Mouse (Mus musculus) intestine, embryonic 15.5 days (tissue): ENCODE results near the gene Ifngr2. TPM values are rescaled to one million over a fixed set of nuclear protein-coding genes. Genes with fewer than 3 reads are reported as not detected.
"Not testable (repeated sequence)": the region's sequence is repeated elsewhere in the genome, so short reads cannot be mapped to it uniquely, and the experiment has no call there.

ENCODE experiments used
- ATAC-seq: fragments of 200-750 bp; cut with Nextera tagmentation; 2 replicates; pipeline ENCODE4 v1.8.0; 2017; ENCODE audit warnings: moderate TSS enrichment, moderate library complexity
- H3K27ac ChIP-seq: fragments of 300-500 bp; sonication (generic); 2 replicates; pipeline ENCODE4 v1.5.1; 2015; ENCODE audit warnings: mild to moderate bottlenecking, inconsistent platforms
- H3K27me3 ChIP-seq: fragments of 300-500 bp; sonication (generic); replicated peaks from 2 replicates; pipeline ENCODE4 v1.6.1; 2015; ENCODE audit warnings: inconsistent platforms
- H3K36me3 ChIP-seq: fragments of 300-500 bp; sonication (generic); 2 replicates; pipeline ENCODE4 v1.6.1; 2015; ENCODE audit warnings: inconsistent platforms
- H3K4me1 ChIP-seq: fragments of 300-500 bp; sonication (generic); replicated peaks from 2 replicates; pipeline ENCODE4 v1.6.1; 2015; ENCODE audit warnings: inconsistent platforms
- H3K4me2 ChIP-seq: fragments of 300-500 bp; sonication (generic); replicated peaks from 2 replicates; pipeline ENCODE4 v1.6.1; 2015; ENCODE audit warnings: mild to moderate bottlenecking, inconsistent platforms
- H3K4me3 ChIP-seq: fragments of 300-500 bp; sonication (generic); replicated peaks from 2 replicates; pipeline ENCODE4 v1.5.1; 2015; ENCODE audit warnings: inconsistent platforms
- H3K9ac ChIP-seq: fragments of 300-500 bp; sonication (generic); 2 replicates; pipeline ENCODE4 v1.6.1; 2015; ENCODE audit warnings: inconsistent platforms
- H3K9me3 ChIP-seq: fragments of 300-500 bp; sonication (generic); 2 replicates; pipeline ENCODE4 v1.6.1; 2016; ENCODE audit warnings: inconsistent platforms
- WGBS: fragments of 180-500 bp; shearing (Covaris S2); methylation state at CpG from one replicate; pipeline ENCODE4 v1.1.7; 2015; 5-methylcytosine and 5-hydroxymethylcytosine counted together
- polyA plus RNA-seq: library from polyadenylated mRNA; unstranded; fragments of >200 nt; fragmentation: Nextera tagmentation; extraction: Ambion mirVana; gene quantifications from 2 replicates; pipeline ENCODE4 v1.2.1, GENCODE M21; 2015

Gene Ifngr2
- polyA plus RNA-seq, 1 experiment from 2014 or later = 76.4 TPM

DNA sequence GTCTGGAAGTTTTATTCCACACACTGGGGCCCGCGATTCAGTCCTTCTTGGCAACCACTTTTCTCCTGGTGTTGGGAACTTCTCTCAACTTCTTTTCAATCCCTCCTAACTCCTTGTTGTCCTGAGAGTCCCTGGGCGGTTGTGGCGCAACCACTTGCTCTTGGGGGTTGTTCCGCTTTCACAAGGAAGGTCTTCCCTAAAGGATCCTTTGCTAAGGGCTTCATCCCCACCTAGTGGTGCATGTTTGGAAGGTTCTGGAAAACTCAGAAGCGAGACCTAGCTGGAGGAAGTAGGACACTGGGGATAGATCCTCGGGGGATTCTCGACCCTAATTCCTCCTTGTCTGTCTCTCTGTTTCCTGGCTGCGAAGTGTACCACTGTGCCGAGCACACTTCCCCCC, 19.8 kb upstream of the Ifngr2 start:
- H3K9ac ChIP-seq = no peak overlapping the region
- no peak overlapping the region for H3K4me3 ChIP-seq
- H3K27me3 ChIP-seq = no peaks in the 10 kb centered on the region
- ATAC-seq = no peak
- no peaks in the 10 kb centered on the region for H3K36me3 ChIP-seq
- no peaks in the 10 kb centered on the region for H3K9me3 ChIP-seq
- 71% methylated on average over 10 of the region's 10 CpGs for WGBS
- no peak overlapping the region for H3K27ac ChIP-seq
- H3K4me1 ChIP-seq = no peaks in the 10 kb centered on the region
- no peak overlapping the region for H3K4me2 ChIP-seq

DNA sequence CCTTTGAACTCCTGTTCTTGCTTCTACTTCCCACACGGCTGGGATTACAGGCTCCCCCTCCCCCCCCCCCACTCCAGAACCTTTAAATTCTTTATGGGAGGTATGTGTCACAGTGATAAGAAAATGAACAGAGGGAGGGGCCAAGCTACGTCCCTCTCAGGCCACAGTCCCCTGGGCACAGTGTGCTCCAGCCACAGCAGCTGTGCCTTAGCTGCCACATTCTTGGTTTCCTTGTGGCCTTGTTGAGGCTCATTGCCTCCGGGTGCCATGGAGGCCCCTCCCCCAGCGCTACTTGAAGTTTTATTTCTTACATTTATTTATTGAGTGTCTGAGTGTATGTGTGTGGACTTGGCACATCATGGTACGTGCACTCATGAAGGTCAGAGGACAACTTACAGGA, 19.4 kb upstream of the Ifngr2 start:
- no peak for ATAC-seq
- Histone ChIP-seq H3K27ac (no peak overlapping the region), H3K36me3 (no peaks in the 10 kb centered on the region), H3K4me3 (no peak overlapping the region), H3K9me3 (no peaks in the 10 kb centered on the region), H3K4me1 (peaks cover 1% of the 10 kb centered on the region; the same call in 1 of the 2 replicates), H3K4me2 (no peak overlapping the region), H3K27me3 (no peaks in the 10 kb centered on the region), H3K9ac (no peak overlapping the region)
- 55% methylated on average over 5 of the region's 5 CpGs for WGBS

DNA sequence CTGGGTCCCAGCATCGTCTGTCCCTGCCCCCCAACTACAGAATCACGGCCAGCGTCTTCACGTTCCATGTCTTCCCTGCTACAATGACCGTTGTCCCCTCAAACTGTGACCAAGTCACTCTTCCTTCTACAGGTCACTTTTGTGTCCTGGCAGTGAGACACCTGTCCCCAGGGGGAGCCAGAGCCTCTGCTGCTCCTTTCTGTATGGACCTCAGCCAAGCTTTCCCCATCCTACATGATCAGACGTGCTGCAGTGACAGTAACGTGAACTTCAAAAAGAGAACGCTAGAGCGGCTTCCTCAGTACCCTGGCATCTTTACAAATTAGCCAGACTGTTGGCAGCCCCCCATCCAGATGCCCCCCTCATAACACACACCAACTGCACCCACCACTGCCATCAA, 18.3 kb upstream of the Ifngr2 start:
- no peak overlapping the region for H3K4me3 ChIP-seq
- no peak for ATAC-seq
- no peaks in the 10 kb centered on the region for H3K27me3 ChIP-seq
- peaks cover 4% of the 10 kb centered on the region; the same call in 1 of the 2 replicates for H3K4me1 ChIP-seq
- H3K9ac ChIP-seq = no peak overlapping the region
- no peak overlapping the region for H3K27ac ChIP-seq
- 78% methylated on average over 9 of the region's 9 CpGs for WGBS
- no peaks in the 10 kb centered on the region for H3K9me3 ChIP-seq
- H3K4me2 ChIP-seq = no peak overlapping the region
- H3K36me3 ChIP-seq = no peaks in the 10 kb centered on the region

DNA sequence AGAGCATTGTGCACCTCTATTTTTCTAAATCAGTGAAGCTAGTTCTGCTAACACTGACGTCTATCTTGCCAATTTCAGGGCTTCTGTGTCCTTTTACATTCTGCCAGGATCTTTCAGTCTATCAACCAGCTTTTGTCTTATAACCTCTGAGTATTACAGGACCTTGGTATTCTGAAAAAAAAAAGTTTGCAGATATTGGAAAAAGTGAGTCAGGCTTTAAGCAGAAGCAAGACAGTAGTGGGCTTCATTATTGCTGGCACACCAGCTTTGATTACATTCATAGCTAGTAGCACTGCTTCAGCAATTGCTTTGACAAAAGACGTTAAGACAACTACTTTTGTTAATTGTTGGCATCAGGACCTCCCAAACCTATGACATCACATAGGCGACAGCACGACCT, 16.0 kb upstream of the Ifngr2 start:
- not testable (repeated sequence) for H3K4me1 ChIP-seq, H3K4me2 ChIP-seq, ATAC-seq, H3K9ac ChIP-seq, H3K27ac ChIP-seq, H3K27me3 ChIP-seq, H3K4me3 ChIP-seq, H3K36me3 ChIP-seq, H3K9me3 ChIP-seq
- WGBS = 74% methylated on average over 4 of the region's 4 CpGs

DNA sequence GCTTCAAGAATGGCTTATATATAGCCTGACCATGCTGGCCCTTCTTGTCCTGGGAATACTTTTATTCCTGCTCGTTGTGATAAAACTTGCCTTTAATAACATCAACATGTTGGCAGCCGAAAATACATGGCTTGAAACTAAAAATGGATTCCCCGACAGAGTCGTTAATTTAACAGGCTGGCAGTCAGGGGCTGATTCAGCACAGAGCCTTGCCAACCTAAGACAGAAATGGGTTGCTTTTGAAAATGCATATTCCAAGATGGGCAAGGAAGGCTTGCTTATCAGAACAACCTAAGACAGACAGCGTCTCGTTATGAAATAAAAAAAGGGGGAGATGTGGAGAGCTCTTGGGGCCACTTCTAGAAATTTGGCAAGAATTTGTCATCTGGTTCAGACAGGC, 15.0 kb upstream of the Ifngr2 start:
- ATAC-seq = peak; percentile 5; the same call in 1 of the 2 replicates

DNA sequence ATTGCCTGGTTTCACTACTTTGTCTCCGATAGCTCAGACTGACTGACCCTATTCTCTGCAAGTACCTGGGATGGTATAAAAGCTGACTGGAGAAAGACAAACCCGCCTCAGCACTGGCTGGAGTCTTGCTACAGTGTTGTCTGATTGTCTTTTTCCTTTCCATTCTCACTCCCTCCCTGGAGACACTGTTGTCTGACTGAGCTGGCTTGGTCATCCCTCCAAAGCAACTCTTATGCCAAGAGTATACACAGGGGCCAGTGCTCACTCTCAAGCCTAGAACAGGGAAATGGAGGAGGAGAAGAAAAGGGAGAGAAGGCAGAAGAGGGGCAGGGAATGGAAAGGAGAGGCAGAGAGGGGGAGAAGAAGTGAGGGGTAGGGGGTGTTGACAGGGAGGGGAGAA, 14.4 kb upstream of the Ifngr2 start:
- ATAC-seq = peak; percentile 73
- Histone ChIP-seq H3K9ac (no peak overlapping the region), H3K4me1 (peaks cover 4% of the 10 kb centered on the region; the same call in 1 of the 2 replicates), H3K27ac (no peak overlapping the region), H3K4me2 (no peak overlapping the region), H3K4me3 (no peak overlapping the region), H3K27me3 (no peaks in the 10 kb centered on the region), H3K9me3 (no peaks in the 10 kb centered on the region), H3K36me3 (no peaks in the 10 kb centered on the region)
- 19% methylated on average over 2 of the region's 2 CpGs for WGBS

More for the DNA sequence above, 15.0 kb upstream of the Ifngr2 start:
- Histone ChIP-seq H3K9ac (no peak overlapping the region), H3K36me3 (no peaks in the 10 kb centered on the region), H3K9me3 (no peaks in the 10 kb centered on the region), H3K4me2 (no peak overlapping the region), H3K27ac (no peak overlapping the region), H3K4me3 (no peak overlapping the region), H3K27me3 (no peaks in the 10 kb centered on the region), H3K4me1 (peaks cover 4% of the 10 kb centered on the region; the same call in 1 of the 2 replicates)
- 67% methylated on average over 6 of the region's 6 CpGs for WGBS

DNA sequence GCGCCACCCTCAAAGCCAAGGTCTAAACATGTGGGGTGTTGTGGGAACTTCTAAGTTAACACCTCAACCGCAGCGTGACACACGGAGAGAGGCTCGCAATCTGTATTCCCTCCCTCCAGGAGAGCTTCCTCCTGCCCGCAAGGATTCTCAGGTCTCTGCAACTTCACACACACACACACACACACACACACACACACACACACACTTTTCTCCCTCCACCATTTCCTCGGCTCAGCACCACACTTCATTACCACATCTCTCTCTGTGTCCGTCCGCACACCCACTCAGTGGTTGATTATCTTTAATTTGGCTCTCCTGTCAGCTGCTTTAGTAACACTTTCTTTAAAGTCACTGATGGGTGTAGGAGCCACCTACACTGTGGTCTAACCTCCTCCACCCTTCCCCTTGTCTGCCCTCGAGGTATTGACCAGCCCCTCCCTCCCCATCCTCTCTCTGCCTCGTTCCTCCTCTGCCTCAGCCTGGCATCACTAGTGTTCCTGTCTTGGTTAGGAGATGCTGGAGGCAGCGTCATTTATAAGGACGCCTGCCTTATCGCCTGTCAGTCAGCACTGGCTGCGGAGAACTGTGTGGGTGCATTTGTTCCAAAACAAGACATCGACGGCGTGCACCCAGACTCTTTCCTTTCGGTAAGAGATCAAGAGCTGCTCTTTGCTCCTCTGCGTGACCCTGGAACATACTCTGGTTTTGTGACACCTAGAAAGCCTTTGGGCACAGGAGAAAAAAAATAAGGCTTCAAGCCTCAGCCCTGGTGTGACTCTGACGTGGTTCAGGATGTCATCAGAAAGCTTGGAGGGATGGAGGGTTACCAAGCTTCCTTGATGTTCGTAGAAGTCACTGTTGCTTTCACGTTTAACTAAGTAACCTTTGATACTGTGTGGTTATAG, 13.5 kb upstream of the Ifngr2 start:
- ATAC-seq = no peak
- Histone ChIP-seq H3K36me3 (no peaks in the 10 kb centered on the region), H3K27me3 (no peaks in the 10 kb centered on the region), H3K4me1 (peaks cover 6% of the 10 kb centered on the region; the same call in 1 of the 2 replicates), H3K4me2 (no peak overlapping the region), H3K9ac (no peak overlapping the region), H3K27ac (no peak overlapping the region), H3K4me3 (no peak overlapping the region), H3K9me3 (no peaks in the 10 kb centered on the region)
- 55% methylated on average over 23 of the region's 23 CpGs for WGBS

DNA sequence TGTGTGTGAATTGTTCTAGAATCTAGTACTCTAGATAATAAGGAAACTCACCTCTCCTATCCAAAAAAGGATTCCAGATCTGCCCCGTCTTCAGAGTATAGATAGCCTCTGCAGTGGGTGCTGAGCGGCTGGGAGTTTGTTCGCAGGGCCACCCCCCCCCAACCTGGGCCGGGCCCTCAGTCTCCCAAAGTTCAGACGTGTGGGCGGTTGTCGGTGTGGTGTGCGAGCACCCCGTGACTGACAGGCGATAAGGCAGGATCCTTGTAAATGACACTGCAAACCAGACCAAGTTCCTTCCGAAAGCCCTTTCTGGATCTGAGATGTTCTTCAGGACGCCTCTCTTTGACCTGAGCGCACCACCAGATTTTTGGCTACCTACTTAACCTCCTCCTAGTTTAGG, 12.4 kb upstream of the Ifngr2 start:
- no peak overlapping the region for H3K27ac ChIP-seq
- H3K4me2 ChIP-seq = no peak overlapping the region
- no peaks in the 10 kb centered on the region for H3K9me3 ChIP-seq
- 52% methylated on average over 13 of the region's 13 CpGs for WGBS
- H3K27me3 ChIP-seq = no peaks in the 10 kb centered on the region
- H3K4me3 ChIP-seq = no peak overlapping the region
- peak; percentile 65; the same call in 1 of the 2 replicates for ATAC-seq
- H3K4me1 ChIP-seq = peaks cover 9% of the 10 kb centered on the region; the same call in 1 of the 2 replicates
- no peaks in the 10 kb centered on the region for H3K36me3 ChIP-seq
- H3K9ac ChIP-seq = no peak overlapping the region

DNA sequence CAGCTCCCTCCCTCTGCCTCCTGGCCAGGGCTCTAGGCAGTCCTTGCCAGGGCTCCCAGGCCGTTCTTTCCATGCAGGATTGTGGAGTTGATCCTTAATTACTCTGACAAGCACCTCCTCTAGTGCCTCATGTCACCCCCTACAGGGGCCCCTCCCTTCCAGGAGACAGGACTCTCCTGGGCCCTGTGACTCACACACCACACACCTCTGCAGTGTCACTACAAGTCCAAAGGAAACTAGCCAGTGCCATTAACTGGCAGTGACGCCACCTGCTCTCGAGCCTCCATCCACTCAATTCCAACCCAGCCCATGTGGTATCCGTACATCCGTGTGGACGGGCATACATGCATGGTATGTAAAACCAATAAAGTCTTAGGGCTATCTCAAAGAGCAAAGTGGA, 12.0 kb upstream of the Ifngr2 start:
- no peaks in the 10 kb centered on the region for H3K36me3 ChIP-seq
- peak; percentile 40; the same call in 1 of the 2 replicates for ATAC-seq
- no peak overlapping the region for H3K27ac ChIP-seq
- H3K9ac ChIP-seq = no peak overlapping the region
- no peaks in the 10 kb centered on the region for H3K9me3 ChIP-seq
- H3K4me3 ChIP-seq = no peak overlapping the region
- peaks cover 9% of the 10 kb centered on the region; the same call in 1 of the 2 replicates for H3K4me1 ChIP-seq
- no peak overlapping the region for H3K4me2 ChIP-seq
- WGBS = 74% methylated on average over 6 of the region's 6 CpGs
- no peaks in the 10 kb centered on the region for H3K27me3 ChIP-seq

DNA sequence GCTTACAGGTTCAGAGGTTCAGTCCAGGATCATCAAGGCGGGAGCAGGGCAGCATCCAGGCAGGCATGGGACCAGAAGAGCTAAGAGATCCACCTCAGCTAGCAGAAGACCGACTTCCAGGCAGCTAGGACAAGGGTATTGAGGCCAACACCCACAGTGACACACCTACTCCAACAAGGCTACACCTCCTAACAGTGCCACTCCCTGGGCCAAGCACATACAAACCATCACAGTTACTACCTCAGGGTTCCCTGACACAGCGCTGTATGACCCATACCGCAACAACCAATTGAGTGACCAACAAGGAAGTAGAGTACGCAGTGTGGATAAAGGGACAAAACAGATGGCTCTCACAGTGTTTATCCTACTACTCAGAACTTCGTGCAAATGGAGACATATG, 10.5 kb upstream of the Ifngr2 start:
- H3K27ac ChIP-seq = no peak overlapping the region
- H3K36me3 ChIP-seq = no peaks in the 10 kb centered on the region
- no peaks in the 10 kb centered on the region for H3K27me3 ChIP-seq
- H3K9me3 ChIP-seq = no peaks in the 10 kb centered on the region
- no peak overlapping the region for H3K4me2 ChIP-seq
- no peak overlapping the region for H3K4me3 ChIP-seq
- WGBS = 77% methylated on average over 6 of the region's 6 CpGs
- H3K4me1 ChIP-seq = peaks cover 11% of the 10 kb centered on the region
- H3K9ac ChIP-seq = no peak overlapping the region
- ATAC-seq = no peak

DNA sequence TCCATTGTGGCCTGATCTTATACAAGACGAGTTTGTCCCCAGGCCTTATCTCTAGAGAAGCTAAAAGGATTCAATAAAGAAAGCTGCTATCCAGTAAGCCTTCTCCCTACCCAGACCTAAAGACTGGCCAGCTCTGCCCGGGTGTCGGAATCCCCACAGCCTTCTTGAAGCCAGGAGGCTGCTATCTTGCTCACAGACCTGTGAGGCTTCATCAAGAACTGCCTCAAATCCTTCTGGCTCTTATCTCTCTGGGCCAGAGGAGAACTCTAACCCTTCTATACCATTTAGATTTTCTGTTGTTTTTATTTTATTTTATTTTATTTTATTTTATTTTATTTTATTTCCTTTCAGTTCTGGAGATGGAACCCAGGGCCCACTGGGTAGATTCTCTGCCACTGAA, 9.8 kb upstream of the Ifngr2 start:
- Histone ChIP-seq H3K27ac (no peak overlapping the region), H3K4me2 (no peak overlapping the region), H3K36me3 (no peaks in the 10 kb centered on the region), H3K27me3 (no peaks in the 10 kb centered on the region), H3K4me3 (no peak overlapping the region), H3K4me1 (peaks cover 13% of the 10 kb centered on the region), H3K9ac (no peak overlapping the region), H3K9me3 (no peaks in the 10 kb centered on the region)
- 74% methylated on average over 3 of the region's 3 CpGs for WGBS
- ATAC-seq = no peak

DNA sequence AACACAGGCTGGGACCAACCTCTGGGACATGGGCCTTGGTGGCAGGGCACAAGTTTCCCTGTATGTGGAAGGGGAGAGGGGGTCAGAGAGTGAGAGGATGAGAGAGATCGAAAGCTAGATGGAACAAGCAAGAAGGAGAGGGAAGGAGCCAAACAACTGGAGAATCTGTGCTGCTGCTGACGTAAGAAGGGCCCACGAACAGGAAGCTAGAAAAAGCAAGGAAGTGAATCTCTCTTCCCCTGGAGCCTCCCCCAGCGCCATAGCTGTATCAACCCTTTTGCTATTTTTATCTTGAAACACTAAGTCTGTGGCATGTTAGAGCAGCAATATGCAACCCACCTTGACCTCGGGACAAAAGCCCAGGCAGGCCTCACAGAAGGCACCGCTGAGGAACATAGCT, 8.8 kb upstream of the Ifngr2 start:
- Histone ChIP-seq H3K9me3 (no peaks in the 10 kb centered on the region), H3K4me2 (no peak overlapping the region), H3K4me3 (no peak overlapping the region), H3K4me1 (peaks cover 10% of the 10 kb centered on the region), H3K36me3 (no peaks in the 10 kb centered on the region), H3K27me3 (no peaks in the 10 kb centered on the region), H3K27ac (no peak overlapping the region), H3K9ac (no peak overlapping the region)
- WGBS = 62% methylated on average over 6 of the region's 6 CpGs
- ATAC-seq = no peak

DNA sequence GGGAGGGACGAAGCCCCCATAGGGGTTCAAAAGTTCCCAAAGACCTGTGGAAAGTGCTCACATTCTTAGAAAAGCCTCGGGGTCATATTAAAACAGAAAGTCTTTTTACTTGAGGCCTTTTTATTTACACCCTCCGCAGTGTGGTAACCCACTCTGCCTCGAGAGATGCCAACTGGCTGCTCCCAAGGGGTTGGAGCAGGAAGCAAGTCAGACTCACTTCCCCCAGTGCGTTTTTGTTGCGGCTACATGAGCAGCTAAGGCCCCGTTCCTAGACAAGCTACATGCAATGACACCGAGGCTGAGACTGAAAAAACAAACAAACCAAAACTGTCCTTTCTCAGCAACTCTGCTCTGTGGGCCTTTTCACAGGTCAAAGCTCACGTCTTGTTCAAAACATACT, 8.4 kb upstream of the Ifngr2 start:
- no peak overlapping the region for H3K4me3 ChIP-seq
- ATAC-seq = no peak
- no peak overlapping the region for H3K27ac ChIP-seq
- H3K9me3 ChIP-seq = no peaks in the 10 kb centered on the region
- no peaks in the 10 kb centered on the region for H3K27me3 ChIP-seq
- WGBS = 52% methylated on average over 9 of the region's 9 CpGs
- H3K4me2 ChIP-seq = no peak overlapping the region
- H3K9ac ChIP-seq = no peak overlapping the region
- peaks cover 10% of the 10 kb centered on the region for H3K4me1 ChIP-seq
- H3K36me3 ChIP-seq = no peaks in the 10 kb centered on the region
